Mouse (Mus musculus) cerebellum, postnatal 10 days (tissue): ENCODE results near the gene Sugct.
A peak's percentile ranks its signal among the peaks of the same experiment; 100 is the strongest.
"Not testable (repeated sequence)": the region's sequence is repeated elsewhere in the genome, so short reads cannot be mapped to it uniquely, and the experiment has no call there.

Experiments
- DNase-seq, 2 experiments: peaks; one replicate each; pipeline ENCODE4 v3.0.0; 2021; ENCODE audit warnings: mixed read lengths in 2 of 2

The Sugct gene

DNA sequence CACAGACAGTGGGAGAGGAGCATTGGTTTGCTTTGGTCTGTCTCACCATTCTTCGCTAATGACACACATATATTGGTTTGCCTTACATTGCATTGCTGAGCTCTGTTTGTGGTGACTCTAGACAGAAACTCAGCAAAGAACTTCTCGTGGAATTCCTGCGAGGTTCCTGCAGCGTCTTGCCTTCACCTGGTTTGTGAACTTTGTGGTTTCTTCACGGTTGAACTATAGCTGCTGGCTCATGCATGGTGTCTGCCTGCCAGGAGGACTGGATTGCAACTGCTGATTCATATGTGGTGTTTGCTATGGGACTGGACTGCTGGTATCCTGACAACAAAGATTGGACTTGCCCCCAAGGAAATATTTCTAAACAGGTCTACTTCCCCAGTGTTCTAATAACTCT lies 91.6 kb downstream of the Sugct start:
- DNase-seq: no peak

DNA sequence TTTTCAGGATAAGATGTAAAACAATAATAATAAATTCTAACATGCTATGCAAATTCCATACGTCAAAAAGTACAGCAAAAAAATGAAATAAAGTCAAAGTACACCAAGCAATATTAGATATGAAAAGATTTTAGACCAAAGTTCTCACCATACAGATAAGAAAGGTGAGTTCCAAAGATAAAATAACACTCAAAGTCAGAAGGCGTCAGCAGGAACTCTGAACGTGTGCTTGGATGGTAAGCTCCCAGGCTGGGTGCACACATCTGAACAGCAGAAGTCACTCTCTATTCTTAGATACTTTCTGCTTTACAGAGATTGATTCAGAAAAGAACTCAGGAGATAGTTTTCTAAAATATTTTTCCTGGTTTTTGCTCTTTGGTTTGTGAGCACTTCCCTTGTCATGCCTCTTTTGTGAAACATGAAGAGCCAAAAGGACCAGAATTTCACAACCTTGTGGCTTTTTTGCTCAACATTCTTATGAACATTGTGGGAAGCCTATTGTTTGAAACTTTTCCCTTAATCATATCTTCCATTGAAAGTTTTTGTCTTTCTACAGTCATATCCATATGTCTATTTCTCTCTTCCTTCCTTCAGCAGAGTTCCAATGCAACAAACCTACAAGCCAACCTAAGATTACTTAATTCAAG lies 110.0 kb downstream of the Sugct start:
- no peak for DNase-seq

DNA sequence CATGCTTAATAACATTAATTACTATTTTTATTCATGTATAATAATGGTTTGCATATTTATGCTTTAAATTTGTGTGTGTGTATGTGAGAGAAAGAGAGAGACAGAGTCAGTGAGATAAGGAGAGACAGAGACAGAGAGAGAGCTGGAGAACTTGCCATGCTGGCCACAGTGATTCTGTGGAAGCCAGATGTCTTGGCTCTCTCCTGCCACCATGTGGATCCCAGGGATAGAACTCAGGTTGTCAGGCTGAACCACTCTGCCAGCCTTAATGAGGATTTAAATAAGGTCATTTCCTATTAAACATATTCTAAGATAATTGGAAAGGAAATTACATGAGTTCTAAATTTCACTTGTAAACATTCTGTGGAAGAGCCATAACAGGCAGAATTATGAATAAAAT lies 110.5 kb downstream of the Sugct start:
- peak; percentile 58 to 59 for DNase-seq

DNA sequence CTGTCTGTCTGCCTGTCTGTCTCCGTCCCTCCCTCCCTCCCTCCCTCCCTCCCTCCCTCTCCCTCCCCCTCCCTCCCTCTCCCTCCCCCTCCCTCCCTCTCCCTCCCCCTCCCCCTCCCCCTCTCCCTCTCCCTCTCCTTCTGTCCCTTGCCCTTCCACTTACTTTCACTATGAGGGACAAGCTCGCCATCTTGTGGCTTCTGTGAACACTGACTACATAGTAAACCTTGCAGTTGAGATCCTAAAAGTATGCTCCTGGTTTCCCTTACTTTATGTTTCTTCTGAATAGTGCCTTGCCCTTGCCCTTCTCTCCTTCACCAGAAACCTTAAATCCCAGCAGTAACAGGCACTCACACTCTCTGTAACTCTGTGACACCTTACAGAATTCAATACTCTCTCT lies 113.7 kb downstream of the Sugct start:
- DNase-seq: peak; percentile 30 to 33

DNA sequence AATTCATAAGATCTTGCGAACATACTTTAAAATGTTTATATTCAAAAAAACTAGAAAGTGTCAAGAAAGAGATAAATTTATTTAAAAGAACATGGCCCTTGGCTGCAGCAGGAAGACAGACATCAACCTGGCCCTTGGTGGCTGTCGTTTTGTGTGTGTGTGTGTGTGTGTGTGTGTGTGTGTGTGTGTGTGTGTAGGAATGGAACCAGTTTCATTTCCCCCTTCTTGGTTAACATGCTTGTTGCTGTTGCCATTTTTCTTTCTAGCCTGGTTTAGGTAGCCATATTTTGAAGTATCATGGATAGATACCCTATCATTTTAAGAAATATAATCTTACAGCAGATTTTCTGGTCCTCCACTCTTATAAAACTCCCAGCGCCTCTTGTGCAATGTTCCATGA lies 136.0 kb downstream of the Sugct start:
- DNase-seq: no peak

DNA sequence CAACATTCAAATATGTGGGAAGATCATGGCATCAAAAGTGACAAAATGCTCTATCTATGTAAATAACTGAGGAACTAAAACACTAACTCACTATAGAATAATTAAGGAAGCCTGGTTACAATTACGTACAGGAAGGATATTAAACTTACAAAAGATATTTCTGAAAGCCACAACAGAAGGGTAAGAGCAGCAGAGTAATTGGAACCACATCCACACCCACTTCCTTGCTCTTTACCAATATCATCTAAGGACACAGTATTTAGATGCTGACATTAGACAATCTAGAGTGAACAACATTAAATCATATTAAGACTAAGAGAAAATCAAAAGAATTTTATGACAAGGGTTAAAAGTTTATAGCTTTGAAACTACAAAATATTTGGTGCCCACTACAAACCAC lies 159.0 kb downstream of the Sugct start:
- DNase-seq: no peak

DNA sequence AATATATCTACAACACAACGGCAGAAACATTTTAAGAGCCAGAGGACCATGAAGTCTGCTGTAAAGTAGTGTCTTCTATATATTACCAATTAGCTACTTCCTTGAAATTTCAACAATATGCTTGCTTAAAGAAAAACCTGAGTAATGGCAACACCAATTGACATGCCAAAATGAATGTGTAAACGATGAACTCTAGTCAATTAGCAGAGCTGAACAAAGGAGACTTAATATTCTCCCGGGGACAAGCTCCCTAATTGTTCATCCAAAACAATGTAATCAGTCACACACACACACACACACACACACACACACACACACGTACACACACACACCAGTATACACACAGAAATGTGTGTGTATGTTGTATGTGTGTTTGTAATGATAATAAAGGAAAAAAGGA lies 160.5 kb downstream of the Sugct start:
- no peak for DNase-seq

DNA sequence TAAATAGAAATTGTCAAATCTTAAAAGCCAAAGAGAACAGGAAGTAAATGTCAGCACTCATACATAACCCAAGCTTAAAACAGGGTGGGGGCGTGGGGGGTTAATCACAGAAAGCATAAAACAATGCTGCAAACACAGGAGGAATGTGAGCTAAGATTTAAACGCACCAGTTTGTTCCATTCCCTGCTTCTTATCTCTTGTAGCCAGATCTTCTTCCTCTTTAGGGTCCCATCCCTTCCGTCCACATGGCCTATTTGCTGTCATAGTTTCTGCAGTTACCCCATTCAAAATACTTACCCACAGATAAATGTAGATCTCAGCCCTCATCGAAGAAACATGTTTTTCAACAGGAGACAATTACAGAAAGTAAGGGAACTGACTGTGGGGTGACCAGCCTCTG lies 160.9 kb downstream of the Sugct start:
- DNase-seq: no peak

DNA sequence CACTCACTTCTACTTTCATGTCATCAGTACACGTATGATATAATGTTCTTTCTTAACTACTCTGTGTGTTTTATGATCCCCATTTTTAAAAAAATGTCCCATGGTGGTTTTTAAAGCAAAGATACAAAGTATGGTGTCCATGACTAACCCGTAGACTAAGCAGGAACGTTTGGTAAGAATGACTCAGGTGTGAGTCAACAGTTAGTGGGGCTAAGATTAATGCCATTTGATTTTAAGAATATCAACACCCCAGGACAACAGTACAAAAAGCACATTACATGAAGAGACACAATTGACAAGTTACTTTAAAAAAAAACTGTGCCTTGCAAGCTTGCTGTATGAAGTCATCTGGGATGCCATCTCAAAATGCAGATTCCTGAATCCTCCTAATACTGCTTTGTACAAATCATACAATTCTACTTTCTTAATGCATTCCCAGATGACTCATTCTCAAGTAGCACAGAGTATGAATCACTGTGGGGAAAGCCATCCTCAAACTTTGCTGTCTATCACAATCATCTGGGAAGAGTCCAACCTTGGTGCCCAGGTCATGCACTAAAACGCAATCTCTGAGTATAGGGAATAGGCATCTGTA lies 184.1 kb downstream of the Sugct start:
- DNase-seq: no peak

DNA sequence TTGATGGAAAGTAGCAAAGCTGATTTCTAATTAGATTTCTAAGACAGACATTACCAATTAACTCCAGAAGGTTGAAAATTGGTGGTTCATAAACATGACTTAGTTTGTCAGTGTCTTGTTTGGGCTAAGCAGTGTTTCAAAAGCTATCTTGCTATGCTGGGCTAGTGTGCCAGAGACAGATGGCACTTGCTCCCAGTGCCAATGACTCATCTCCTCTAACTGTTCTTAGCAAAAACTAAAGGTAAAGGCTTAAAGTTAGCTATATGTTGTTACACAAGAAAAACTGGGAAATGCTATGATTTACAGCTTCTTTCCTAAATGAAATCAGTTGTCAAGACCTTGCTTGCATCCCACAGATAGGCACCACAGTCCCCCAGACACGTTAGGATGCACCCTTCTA lies 200.4 kb downstream of the Sugct start:
- no peak for DNase-seq

DNA sequence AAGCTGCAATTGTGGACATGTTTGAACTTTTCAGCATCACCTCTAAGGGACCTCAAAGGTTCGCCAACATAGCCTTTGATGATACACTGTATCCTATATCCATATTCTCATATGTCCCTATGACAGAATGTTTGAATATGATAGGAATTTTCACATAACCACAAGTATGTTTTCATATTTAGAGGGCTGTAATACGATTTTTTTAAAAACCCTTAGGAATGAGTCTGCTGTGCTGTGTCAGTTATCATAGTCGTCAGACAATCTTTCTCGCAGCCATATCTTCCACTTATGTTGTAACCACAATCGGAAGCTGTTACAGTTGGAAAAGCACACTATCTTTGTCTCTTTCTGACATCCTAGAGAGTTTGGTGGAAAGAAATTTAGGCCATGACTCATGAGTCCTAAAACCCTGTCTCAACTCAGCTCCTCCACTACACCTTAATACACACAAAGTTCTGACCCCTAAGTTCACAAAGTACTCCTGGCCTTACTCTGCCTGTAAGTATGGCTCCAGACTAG lies 201.2 kb downstream of the Sugct start:
- DNase-seq: no peak

DNA sequence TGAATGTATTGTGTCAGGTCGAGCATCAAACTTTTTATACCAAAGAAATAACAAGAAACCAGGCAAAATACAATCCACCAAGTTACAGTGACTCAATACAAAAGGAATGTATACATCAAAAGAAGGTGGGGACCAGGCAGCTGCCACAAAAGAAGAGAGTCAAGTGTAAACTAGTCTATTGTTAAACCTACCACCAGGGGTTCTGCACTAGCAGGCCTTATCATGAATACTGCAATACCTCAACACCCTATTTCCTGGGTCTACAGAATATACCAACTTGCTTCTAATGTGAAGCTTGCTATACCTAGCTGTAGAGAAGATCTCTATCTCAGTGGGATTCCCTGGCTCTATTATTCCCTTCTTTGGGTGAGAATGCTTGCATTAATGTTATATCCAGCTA lies 237.4 kb downstream of the Sugct start:
- not testable (repeated sequence) for DNase-seq

DNA sequence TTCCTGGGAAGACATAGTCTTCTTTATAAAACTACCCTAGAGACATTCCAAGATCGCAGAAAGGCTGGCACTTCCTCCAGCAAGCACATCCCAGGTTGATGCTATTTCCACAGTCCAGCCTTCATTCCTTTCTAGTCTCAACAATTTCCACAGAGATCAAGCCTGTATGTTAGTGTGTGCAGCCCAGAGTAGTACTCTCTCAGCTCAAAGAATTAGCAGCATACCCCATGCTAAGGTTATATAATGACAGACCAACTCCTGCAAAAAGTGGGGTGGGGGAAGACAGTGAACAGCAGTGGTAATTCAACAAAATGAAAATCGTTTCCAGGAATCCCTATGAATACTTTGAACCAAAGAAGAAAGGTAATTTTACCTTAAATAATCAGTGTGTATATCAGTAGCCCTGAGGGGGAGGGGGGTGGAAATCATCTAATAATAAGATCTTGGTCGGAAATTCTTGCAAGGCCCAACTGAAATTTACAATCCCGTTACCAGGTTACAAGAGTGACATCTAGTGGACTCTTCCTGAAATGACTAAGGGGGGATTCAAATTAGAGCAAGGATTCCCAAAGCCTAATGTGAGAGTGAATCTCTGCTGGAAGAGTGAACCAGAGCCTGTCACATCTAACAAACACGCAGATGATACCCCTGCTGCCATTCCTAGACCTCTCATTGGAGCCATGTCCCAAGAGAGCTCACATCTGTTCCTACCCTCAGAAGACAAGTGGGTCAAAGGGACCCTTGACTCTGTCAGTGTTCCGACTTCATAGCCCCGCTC lies 263.0 kb downstream of the Sugct start:
- DNase-seq: peak; percentile 54 to 79

DNA sequence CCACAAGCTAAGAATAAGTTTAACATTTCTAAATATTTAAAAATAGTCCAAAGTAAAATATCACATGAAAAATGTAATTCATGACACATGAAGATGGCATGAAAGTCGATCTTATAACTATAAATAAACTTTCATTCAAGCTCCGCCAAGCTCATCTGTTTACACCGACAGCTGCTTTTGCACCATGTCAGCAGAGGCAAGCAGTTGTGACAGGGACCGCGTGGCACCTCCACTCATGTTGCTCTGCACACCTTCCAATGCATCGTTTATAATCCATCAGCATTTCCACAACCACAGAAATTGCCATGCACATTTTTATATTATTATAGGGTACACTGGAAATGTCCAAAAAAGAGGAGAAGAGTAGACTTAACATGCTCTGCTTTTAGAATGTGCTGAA lies 273.5 kb downstream of the Sugct start:
- DNase-seq: no peak

DNA sequence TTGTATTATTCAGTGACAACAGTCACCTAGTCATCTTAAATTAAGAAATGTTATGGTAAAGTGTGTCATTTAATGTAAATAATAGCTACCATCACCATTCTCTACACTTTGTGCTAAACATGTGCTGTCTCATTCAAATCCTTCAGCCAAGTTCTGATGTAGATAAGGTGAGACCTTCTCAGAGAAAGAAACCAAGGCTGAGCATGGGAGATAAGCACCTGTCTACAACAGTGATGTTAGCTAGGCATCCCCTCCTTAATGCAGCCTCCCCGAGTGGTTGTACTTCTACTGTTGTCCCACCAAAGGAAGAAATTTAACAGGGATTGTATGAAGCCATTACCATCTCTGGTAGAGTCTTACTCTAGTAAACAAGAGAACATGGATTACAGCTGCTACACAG lies 274.8 kb downstream of the Sugct start:
- no peak for DNase-seq

DNA sequence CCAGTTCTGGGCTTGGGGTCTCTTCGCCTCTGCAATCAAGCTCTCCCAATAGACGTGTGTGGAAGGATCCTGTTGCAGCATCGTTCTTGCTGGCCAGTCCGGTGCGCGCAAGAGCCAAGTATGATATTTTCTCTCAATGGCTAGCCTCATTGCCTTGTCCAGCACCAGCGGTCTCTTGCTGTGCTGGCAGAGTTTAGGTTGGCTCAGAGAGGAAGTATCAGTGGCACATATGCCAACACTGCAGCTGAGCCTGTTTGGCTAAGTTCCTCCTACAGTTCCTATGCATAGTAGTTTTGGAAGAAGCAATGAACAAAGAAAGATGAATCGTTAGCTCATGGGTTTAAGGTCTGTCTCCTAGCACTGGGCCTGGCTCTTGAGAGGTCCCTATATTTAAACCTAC lies 352.5 kb downstream of the Sugct start:
- peak; percentile 60 to 82 for DNase-seq

DNA sequence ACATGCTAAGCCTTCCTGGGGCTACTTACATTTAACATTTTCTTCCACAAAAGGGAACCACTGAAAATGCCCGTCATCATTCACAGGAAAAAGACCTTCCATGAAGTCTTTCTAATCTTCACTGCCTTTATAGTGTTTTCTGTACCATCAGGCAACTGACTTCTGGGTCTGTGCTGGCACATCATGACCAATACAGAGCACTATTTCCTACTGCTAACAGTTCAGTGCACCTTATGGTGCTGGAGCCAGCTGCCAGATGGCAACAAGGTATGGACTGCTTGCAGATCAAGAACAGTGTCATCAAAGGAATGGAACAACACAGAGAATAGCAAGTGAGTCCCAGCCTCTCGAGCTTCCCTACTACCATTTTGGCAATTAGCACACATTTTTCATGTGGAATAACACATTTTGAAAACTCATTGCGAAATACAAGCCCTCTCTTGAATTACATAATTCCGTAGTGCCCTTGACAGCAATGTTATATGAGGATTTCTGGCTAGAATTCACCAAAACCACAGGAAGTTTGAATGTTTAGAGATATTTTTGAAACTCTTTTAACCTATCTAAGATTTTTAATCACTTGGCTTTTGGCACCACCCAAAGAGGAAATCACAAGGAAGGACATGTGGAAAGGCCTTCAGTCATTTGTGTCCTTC lies 359.3 kb downstream of the Sugct start:
- DNase-seq: peak; percentile 7 to 14

DNA sequence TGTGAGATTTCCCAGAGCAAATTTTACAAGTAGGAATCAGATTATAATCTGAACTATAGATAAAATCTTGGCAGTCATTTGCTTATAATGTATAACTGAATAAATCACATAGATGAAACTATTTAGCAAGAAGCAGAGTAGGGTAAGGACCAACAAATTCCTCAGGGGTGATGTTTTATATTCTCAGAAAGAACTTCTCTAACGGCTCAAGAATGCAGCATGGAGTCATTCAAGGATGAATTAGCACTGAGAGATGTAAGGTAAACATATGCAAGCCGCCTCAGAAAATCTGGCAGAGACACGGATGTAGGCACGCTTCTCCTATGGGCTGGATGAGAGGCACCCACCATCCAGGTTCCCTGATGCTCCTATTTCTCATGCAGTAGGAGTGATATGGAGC lies 368.5 kb downstream of the Sugct start:
- DNase-seq: no peak

DNA sequence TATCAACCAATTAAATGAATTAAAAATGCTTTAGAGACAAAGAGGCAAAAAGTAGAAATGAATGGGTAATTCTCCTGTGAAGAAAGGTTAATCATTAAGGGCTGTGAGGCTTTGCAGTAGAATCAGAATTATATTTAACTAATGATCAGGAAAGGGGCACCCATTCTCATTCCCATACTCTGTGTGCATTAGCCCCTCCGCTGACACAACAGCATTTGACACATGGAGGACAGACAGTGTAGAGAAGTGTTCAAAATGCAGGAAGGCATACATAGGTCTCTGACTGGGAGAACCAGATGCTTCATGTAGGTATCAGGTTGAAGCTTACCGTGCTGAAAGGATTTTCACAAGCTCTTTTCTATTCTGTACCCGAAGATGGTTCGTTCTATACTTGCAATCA lies 393.8 kb downstream of the Sugct start:
- no peak for DNase-seq

DNA sequence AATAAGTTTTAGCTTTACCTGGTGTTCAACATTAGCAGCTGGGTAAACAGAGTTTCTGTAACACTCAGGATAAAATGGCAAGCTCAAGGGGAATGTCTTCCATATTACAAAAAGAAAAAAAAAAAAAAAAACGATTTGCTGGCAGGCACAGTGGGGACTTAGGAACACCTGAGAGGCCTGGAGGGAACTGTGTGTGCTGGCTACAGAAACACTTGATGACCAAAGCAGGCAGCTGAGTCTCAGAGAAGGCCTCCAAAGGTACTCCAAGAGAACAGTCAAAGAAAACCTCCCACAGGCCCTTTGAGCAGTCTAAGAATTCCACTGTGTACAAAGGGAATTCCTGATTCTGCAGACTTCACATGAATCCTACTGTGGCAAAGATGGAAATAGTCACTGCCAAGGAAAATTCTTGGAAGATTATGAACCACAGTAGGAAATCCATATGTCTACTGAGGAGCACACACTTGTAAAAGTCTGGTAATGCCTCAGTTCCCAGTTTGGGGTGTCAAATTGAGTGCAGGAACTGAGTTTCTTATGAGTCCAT lies 397.8 kb downstream of the Sugct start:
- no peak for DNase-seq

DNA sequence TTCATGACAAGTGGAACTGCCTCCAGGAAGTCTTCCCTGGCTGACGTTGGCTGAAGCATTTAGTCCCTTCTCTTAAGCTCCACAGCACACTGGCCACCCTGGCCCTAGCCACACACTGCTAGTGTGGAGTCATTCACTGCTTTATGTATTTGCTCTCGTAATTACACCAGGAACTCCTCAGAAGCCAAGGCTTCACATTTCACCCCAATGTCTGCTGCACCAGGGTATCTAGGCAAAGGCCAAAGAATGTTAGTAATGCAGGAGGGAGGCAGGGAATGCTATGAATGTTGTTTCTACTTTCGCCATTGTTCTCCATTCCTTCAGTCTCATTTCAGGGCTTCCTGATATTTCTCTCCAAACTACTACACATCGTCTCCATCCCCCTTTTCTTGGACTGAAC lies 398.4 kb downstream of the Sugct start:
- no peak for DNase-seq

DNA sequence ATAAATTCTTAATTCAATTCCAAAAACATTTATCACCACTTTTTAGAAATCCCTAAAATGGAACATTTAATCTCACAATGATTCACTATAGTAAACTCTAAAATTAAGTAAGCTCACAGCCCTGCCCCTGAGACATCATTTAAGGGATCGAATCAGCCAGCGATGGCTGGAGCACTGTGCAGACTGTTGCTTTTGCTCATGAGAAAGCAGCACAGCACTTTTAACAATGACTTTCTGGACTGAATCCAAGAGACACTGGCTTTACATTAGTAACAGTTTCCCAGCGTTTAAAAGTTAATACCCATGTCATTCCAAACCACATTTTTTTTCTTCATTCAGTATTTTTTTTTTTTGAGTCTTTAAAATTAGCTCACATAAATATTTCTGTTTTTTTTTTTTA lies 398.9 kb downstream of the Sugct start:
- no peak for DNase-seq

DNA sequence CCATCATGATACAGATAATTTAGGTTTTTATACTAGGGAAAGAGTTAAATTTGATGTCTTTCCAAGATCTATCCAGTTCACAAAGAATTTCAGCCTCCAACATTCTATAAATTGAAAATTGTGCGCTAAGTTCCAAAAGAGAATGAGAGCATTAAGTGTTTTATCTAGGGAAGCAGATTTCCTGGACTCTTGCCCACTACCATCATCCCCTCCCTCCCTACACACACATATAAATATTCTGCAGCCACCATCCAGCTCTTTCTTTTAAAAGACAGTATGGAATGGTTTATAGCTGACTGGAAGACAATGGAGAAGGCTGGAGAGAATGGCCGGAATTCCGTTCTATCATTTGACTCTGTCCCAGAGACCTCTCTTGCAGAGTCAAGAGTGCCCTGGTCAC lies 404.3 kb downstream of the Sugct start:
- DNase-seq: no peak
